Mouse (Mus musculus): ENCODE data around the gene Rps27a. TPM values are rescaled to one million over a fixed set of nuclear protein-coding genes. Genes with fewer than 3 reads are reported as not detected.

The Rps27a gene
- polyA plus RNA-seq, 2 experiments: 1,511 to 1,847 TPM

DNA sequence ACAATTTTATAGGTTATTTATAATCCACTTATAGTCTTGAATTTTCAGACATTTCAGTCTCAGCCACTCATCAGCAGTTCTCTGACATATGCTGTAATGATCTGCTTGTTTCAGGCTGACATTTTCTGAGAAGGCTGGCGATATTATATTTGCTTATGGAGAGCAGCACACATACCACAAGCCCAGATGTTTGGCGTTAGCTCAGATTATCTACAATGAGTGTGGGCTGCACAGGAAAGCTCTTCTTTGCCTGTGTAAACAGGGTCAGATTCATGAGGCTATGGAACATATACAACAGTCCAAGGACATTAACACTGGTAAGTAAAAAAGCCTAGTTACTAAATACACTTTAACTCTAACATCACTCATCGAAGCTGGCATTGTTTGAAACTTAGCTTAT lies 23.6 kb upstream of the Rps27a start:
- Histone ChIP-seq H3K4me1 (ENCODE audit: control insufficient read depth, insufficient read depth, low read length) (no peaks in the 10 kb centered on the region), H3K4me2 (replicated peaks; ENCODE audit: low read depth, low read length, severe bottlenecking) (no peak overlapping the region), H3K4me3 (replicated peaks; ENCODE audit: low read length) (no peak overlapping the region), H3K9me3 (ENCODE audit: control insufficient read depth, low read length) (no peaks in the 10 kb centered on the region), H3K36me3 (ENCODE audit: control insufficient read depth, insufficient read depth, low read length) (no peaks in the 10 kb centered on the region), H3K27me3 (ENCODE audit: control insufficient read depth, insufficient read depth, low read length) (no peaks in the 10 kb centered on the region), H3K27ac (replicated peaks; ENCODE audit: low read depth, low read length) (no peak overlapping the region), H3K9ac (ENCODE audit: low read depth, low read length, severe bottlenecking) (no peak overlapping the region)
- DNase-seq (ENCODE audit: low spot score): no peak
- ATAC-seq (ENCODE audit: low FRiP score, low read depth): no peak
- 64% methylated on average over 3 of the region's 3 CpGs for WGBS
- no peak for TF ChIP-seq POLR2A (IDR thresholded peaks at IDR 0.05; ENCODE audit: borderline replicate concordance, extremely low read depth, insufficient read depth, insufficient read length)

DNA sequence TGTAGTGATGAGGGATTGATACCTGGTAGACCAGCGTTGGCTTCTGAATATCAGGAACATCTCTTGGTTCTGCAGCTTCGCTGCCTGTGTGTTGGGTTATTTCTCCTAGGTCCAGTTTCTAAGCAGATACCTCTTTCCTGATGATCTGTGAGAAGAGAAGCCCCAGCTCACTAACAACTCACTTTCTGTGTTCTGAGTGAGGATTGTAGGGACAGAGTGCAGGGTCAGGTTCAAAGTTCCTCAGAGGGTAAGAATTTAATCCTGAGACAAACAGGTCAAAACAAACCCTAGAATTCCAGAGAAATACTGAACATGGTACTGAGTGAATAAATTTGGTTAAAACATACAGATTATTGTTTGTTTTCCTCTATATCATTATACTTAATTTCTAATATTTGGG lies 15.5 kb upstream of the Rps27a start:
- Histone ChIP-seq H3K4me2 (replicated peaks; ENCODE audit: low read depth, low read length, severe bottlenecking) (no peak overlapping the region), H3K9ac (ENCODE audit: low read depth, low read length, severe bottlenecking) (no peak overlapping the region), H3K27me3 (ENCODE audit: control insufficient read depth, insufficient read depth, low read length) (no peaks in the 10 kb centered on the region), H3K36me3 (ENCODE audit: control insufficient read depth, insufficient read depth, low read length) (no peaks in the 10 kb centered on the region), H3K4me1 (ENCODE audit: control insufficient read depth, insufficient read depth, low read length) (no peaks in the 10 kb centered on the region), H3K27ac (replicated peaks; ENCODE audit: low read depth, low read length) (no peak overlapping the region), H3K4me3 (replicated peaks; ENCODE audit: low read length) (no peak overlapping the region), H3K9me3 (ENCODE audit: control insufficient read depth, low read length) (no peaks in the 10 kb centered on the region)
- no peak for TF ChIP-seq POLR2A (IDR thresholded peaks at IDR 0.05; ENCODE audit: borderline replicate concordance, extremely low read depth, insufficient read depth, insufficient read length)
- DNase-seq (ENCODE audit: low spot score) (no peak), ATAC-seq (ENCODE audit: low FRiP score, low read depth) (no peak)
- 88% methylated on average over 2 of the region's 2 CpGs for WGBS

DNA sequence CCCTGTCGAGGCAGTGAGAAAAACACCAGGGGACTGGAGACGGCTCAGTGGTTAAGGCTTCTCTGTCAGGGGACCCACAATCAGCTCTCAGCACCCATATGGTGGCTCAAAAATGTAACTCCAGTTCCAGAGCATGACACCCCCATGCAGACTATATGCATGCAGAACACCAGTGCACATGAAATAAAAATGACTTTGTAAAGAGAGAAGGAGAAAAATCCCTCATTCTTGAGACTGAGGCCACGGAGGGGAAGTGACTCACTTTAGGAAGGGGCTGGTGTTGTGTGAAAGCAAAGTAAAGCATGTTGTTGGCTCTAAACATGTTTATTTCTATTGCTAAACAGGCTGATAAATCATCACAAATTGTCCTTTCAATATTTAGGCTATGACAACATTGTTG lies 13.1 kb upstream of the Rps27a start:
- Histone ChIP-seq H3K9me3 (ENCODE audit: control insufficient read depth, low read length) (no peaks in the 10 kb centered on the region), H3K4me1 (ENCODE audit: control insufficient read depth, insufficient read depth, low read length) (no peaks in the 10 kb centered on the region), H3K27ac (replicated peaks; ENCODE audit: low read depth, low read length) (no peak overlapping the region), H3K4me3 (replicated peaks; ENCODE audit: low read length) (no peak overlapping the region), H3K4me2 (replicated peaks; ENCODE audit: low read depth, low read length, severe bottlenecking) (no peak overlapping the region), H3K27me3 (ENCODE audit: control insufficient read depth, insufficient read depth, low read length) (no peaks in the 10 kb centered on the region), H3K9ac (ENCODE audit: low read depth, low read length, severe bottlenecking) (no peak overlapping the region), H3K36me3 (ENCODE audit: control insufficient read depth, insufficient read depth, low read length) (no peaks in the 10 kb centered on the region)
- TF ChIP-seq POLR2A (IDR thresholded peaks at IDR 0.05; ENCODE audit: borderline replicate concordance, extremely low read depth, insufficient read depth, insufficient read length): no peak
- ATAC-seq (ENCODE audit: low FRiP score, low read depth): no peak
- 93% methylated on average over 3 of the region's 3 CpGs for WGBS
- DNase-seq (ENCODE audit: low spot score): no peak

DNA sequence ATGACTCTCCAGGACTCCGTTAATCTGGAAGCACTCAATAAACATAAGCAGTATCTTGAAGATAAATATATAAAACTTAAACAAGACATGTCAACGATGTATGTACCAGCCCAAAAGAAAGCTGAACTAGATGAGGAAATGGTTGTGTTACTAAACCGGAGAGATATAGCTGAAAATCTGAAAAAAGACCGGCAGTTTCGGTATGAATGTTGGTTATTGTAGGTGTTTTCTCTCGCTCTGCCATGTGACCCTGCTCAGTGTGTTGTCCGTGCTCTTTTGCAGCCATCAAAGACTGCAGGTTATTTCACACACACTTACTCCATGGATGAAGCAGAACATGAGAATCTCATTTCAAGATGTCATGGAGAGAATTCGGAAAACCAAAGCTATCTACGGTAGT lies 12.5 kb upstream of the Rps27a start:
- Histone ChIP-seq H3K9ac (ENCODE audit: low read depth, low read length, severe bottlenecking) (no peak overlapping the region), H3K4me1 (ENCODE audit: control insufficient read depth, insufficient read depth, low read length) (no peaks in the 10 kb centered on the region), H3K4me3 (replicated peaks; ENCODE audit: low read length) (no peak overlapping the region), H3K4me2 (replicated peaks; ENCODE audit: low read depth, low read length, severe bottlenecking) (no peak overlapping the region), H3K27me3 (ENCODE audit: control insufficient read depth, insufficient read depth, low read length) (no peaks in the 10 kb centered on the region), H3K27ac (replicated peaks; ENCODE audit: low read depth, low read length) (no peak overlapping the region), H3K36me3 (ENCODE audit: control insufficient read depth, insufficient read depth, low read length) (no peaks in the 10 kb centered on the region), H3K9me3 (ENCODE audit: control insufficient read depth, low read length) (no peaks in the 10 kb centered on the region)
- ATAC-seq (ENCODE audit: low FRiP score, low read depth): no peak
- no peak for DNase-seq (ENCODE audit: low spot score)
- no peak for TF ChIP-seq POLR2A (IDR thresholded peaks at IDR 0.05; ENCODE audit: borderline replicate concordance, extremely low read depth, insufficient read depth, insufficient read length)
- WGBS: 89% methylated on average over 9 of the region's 9 CpGs

DNA sequence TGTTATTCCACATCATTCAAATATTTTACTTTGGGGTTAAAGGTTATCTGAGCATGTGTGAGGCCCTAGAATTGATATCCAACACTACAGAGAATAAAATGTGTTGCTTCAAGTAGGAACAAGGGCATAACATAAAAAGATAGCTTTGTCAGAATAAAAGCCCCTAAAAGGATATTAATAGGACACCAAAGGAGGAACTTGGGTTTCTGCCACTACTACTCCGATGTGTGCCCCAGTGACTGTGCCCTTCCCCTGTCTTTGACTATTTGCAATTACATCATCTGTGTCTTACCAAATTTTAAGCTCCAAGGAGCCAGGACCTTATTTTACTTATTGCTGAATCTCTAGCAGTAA lies 1.5 kb upstream of the Rps27a start:
- H3K4me1 ChIP-seq (ENCODE audit: control insufficient read depth, insufficient read depth, low read length): peaks cover 10% of the 10 kb centered on the region
- WGBS: 96% methylated on average over 1 of the region's 1 CpGs
- H3K4me2 ChIP-seq (replicated peaks; ENCODE audit: low read depth, low read length, severe bottlenecking): no peak overlapping the region
- H3K36me3 ChIP-seq (ENCODE audit: control insufficient read depth, insufficient read depth, low read length): peaks cover 23% of the 10 kb centered on the region
- TF ChIP-seq POLR2A (IDR thresholded peaks at IDR 0.05; ENCODE audit: borderline replicate concordance, extremely low read depth, insufficient read depth, insufficient read length): no peak
- H3K27ac ChIP-seq (replicated peaks; ENCODE audit: low read depth, low read length): no peak overlapping the region
- ATAC-seq (ENCODE audit: low FRiP score, low read depth): no peak
- H3K27me3 ChIP-seq (ENCODE audit: control insufficient read depth, insufficient read depth, low read length): no peaks in the 10 kb centered on the region
- no peak overlapping the region for H3K4me3 ChIP-seq (replicated peaks; ENCODE audit: low read length)
- no peak overlapping the region for H3K9ac ChIP-seq (ENCODE audit: low read depth, low read length, severe bottlenecking)
- DNase-seq (ENCODE audit: low spot score): no peak
- H3K9me3 ChIP-seq (ENCODE audit: control insufficient read depth, low read length): no peaks in the 10 kb centered on the region
